Mouse (Mus musculus) liver, embryonic 18 days (tissue): ENCODE measurements around the gene Abcb10. TPM values are rescaled to one million over a fixed set of nuclear protein-coding genes. Genes with fewer than 3 reads are reported as not detected.

ENCODE experiments used
- polyA plus RNA-seq: library from polyadenylated mRNA; depleted of rRNA; stranded (reverse); fragments of >200 nt; gene quantifications from 2 replicates; pipeline ENCODE4 v1.2.3, GENCODE M21; 2012; rRNA removed

Abcb10 gene
- polyA plus RNA-seq: 41.5 and 42.0 TPM in 2 replicates

GRCm38 (mm10) chr8:123982826-123983400 lies at the start of gene Abcb10:
TSS of gene Abcb10 (minus strand) at chr8:123983122.

GRCm38 (mm10) chr8:124021237-124022227 lies 38.6 kb upstream of the Abcb10 start, which contains the start of the genes Taf5l and Urb2:
TSS of gene Taf5l (minus strand) at chr8:124021397.
TSS of gene Urb2 (plus strand) at chr8:124021508.

GRCm38 (mm10) chr8:123948942-123949685 lies 33.8 kb downstream of the Abcb10 start, which contains the start of gene Nup133:
TSS of gene Nup133 (minus strand) at chr8:123949265.

Other genes starting within 250 kb of the Abcb10 start
- gene Rab4a, start 177.1 kb downstream of the Abcb10 start, polyA plus RNA-seq: 23.9 and 28.6 TPM in 2 replicates
- gene Ccsap, start 122.9 kb downstream of the Abcb10 start, polyA plus RNA-seq: 2.0 and 2.1 TPM in 2 replicates
- 0.89 and 4.7 TPM in 2 replicates for gene Acta1, start 88.4 kb downstream of the Abcb10 start, polyA plus RNA-seq
- gene Nup133, start 33.9 kb downstream of the Abcb10 start, polyA plus RNA-seq: 8.7 and 9.0 TPM in 2 replicates
- gene Taf5l, start 38.3 kb upstream of the Abcb10 start, polyA plus RNA-seq: 15.9 and 16.6 TPM in 2 replicates
- 2.9 and 3.6 TPM in 2 replicates for gene Urb2, start 38.4 kb upstream of the Abcb10 start, polyA plus RNA-seq
- gene Galnt2, start 248.3 kb upstream of the Abcb10 start, polyA plus RNA-seq: 7.8 and 9.3 TPM in 2 replicates